Comparison of ENCODE assay signal across 12 mouse cellular contexts in the genomic region with DNA sequence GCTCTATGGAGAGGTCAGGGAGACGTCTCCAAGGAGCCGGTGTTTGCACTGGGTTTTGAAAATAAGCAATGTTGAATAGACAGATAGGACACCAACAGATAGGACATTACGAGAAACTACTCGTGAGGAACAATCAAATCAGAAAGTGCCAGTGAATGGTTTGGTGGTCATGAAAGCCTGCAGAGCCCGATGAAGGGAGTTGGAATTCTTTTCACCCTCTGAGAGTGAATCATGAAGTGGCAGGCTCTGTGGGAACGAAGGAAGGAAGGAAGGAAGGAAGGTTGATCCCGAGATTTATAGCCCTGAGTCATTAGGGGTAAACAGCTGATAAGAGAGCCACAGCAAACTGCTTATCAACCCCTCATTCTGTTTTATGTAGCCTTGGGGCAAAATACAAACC. TPM values are rescaled to one million over a fixed set of nuclear protein-coding genes. Genes with fewer than 3 reads are reported as not detected.
DNase-seq lines count a peak whose midpoint lies in the region; ATAC-seq lines count a peak whose summit lies in the region.
"Had no signal": no experiment of that assay in that cellular context is flagged by ENCODE, and none has a peak within 500 bp of the region (broad histone marks: within the 10 kb centered on the region; RNA-seq: fewer than 3 reads in every experiment).

No protein-coding gene starts in this region.

- H3K36me3 ChIP-seq in heart, embryonic 11.5 days (ENCODE audit: control insufficient read depth, insufficient read depth, low read length) = 0 out of 2 replicates have a peak, but pooled peaks cover 2% of the 10 kb centered on the region
- no peaks in the 10 kb centered on the region for H3K36me3 ChIP-seq in intestine, embryonic 14.5 days (ENCODE audit: control insufficient read depth, insufficient read depth, low read length)
- 0 out of 2 replicates have a peak, but pooled peaks cover 3% of the 10 kb centered on the region for H3K36me3 ChIP-seq in limb, embryonic 10.5 days
- H3K36me3 ChIP-seq: liver, embryonic 15.5 days had no signal

- no peak for ATAC-seq in heart, embryonic 11.5 days (replicated peaks; ENCODE audit: insufficient number of reproducible peaks, low FRiP score, low TSS enrichment)
- ATAC-seq in intestine, embryonic 14.5 days (replicated peaks; ENCODE audit: low FRiP score, low TSS enrichment, low read depth) = 0 out of 2 replicates have a peak, but pooled peaks have one; percentile 13

- 4% methylated on average over 7 of the region's 7 CpGs for WGBS in heart, embryonic 11.5 days (ENCODE audit: insufficient replicate concordance)
- WGBS in intestine, embryonic 14.5 days = 16% methylated on average over 7 of the region's 7 CpGs
- WGBS in limb, embryonic 10.5 days = 9% methylated on average over 7 of the region's 7 CpGs

- no peak for DNase-seq in heart, postnatal 14 days
- peak; percentile 20 for DNase-seq in lung, postnatal 36 days
- no peak for DNase-seq in lung, postnatal 25 days (ENCODE audit: low spot score)
- DNase-seq in intestine, embryonic 14.5 days (ENCODE audit: low spot score) = no peak
- DNase-seq in yolk sac, embryonic 10.5 days (ENCODE audit: low spot score) = peak; percentile 52
- no peak for DNase-seq in limb, embryonic 10.5 days (ENCODE audit: low spot score)
- DNase-seq in ovary, postnatal 36 days (ENCODE audit: low spot score) = no peak
- DNase-seq: gastrocnemius, postnatal 36 days; kidney, adult 8-10 months had no signal

- peak overlapping the region; percentile 88 for H3K27ac ChIP-seq in heart, embryonic 11.5 days (ENCODE audit: low read depth, low read length)
- peak overlapping the region; percentile 75 for H3K27ac ChIP-seq in intestine, embryonic 14.5 days (ENCODE audit: low read depth)
- H3K27ac ChIP-seq in limb, embryonic 10.5 days = no peak overlapping the region
- H3K27ac ChIP-seq: forebrain, embryonic 10.5 days; liver, embryonic 15.5 days had no signal

- peak overlapping the region; percentile 1; the same call in 1 of the 2 replicates for H3K9ac ChIP-seq in heart, embryonic 11.5 days (ENCODE audit: low read depth, low read length)
- H3K9ac ChIP-seq in intestine, embryonic 14.5 days (ENCODE audit: low read length) = no peak overlapping the region
- H3K9ac ChIP-seq: liver, embryonic 15.5 days had no signal

- peaks cover 45% of the 10 kb centered on the region for H3K4me1 ChIP-seq in heart, embryonic 11.5 days (ENCODE audit: control insufficient read depth, insufficient read depth, low read length)
- peaks cover 13% of the 10 kb centered on the region for H3K4me1 ChIP-seq in intestine, embryonic 14.5 days (replicated peaks; ENCODE audit: control insufficient read depth, insufficient read depth, low read length)
- H3K4me1 ChIP-seq in limb, embryonic 10.5 days = peaks cover 33% of the 10 kb centered on the region
- H3K4me1 ChIP-seq: liver, embryonic 15.5 days had no signal

- intact Hi-C loops in heart, postnatal 14 days (cut with DNase I) = no loop called here

- H3K4me2 ChIP-seq in heart, embryonic 11.5 days = peak overlapping the region; percentile 48
- peak overlapping the region; percentile 36; the same call in 1 of the 2 replicates for H3K4me2 ChIP-seq in intestine, embryonic 14.5 days (ENCODE audit: low read length)
- H3K4me2 ChIP-seq: liver, embryonic 15.5 days had no signal

- 0 out of 2 replicates have a peak overlapping the region, but pooled peaks have one; percentile 9 for H3K4me3 ChIP-seq in heart, embryonic 11.5 days (ENCODE audit: low read depth, low read length)
- H3K4me3 ChIP-seq in intestine, embryonic 14.5 days (ENCODE audit: low read depth, low read length) = no peak overlapping the region
- no peak overlapping the region for H3K4me3 ChIP-seq in limb, embryonic 10.5 days
- H3K4me3 ChIP-seq: forebrain, embryonic 10.5 days; liver, embryonic 15.5 days had no signal

- no peaks in the 10 kb centered on the region for H3K9me3 ChIP-seq in heart, embryonic 11.5 days (replicated peaks; ENCODE audit: control insufficient read depth, low read length)
- H3K9me3 ChIP-seq in intestine, embryonic 14.5 days (ENCODE audit: control insufficient read depth, low read length) = no peaks in the 10 kb centered on the region
- H3K9me3 ChIP-seq in limb, embryonic 10.5 days (replicated peaks) = no peaks in the 10 kb centered on the region
- H3K9me3 ChIP-seq: forebrain, embryonic 10.5 days; liver, embryonic 15.5 days had no signal

- H3K27me3 ChIP-seq in heart, embryonic 11.5 days (ENCODE audit: control insufficient read depth, insufficient read depth, low read length) = no peaks in the 10 kb centered on the region
- no peaks in the 10 kb centered on the region for H3K27me3 ChIP-seq in intestine, embryonic 14.5 days (replicated peaks; ENCODE audit: control insufficient read depth, insufficient read depth, low read length)
- H3K27me3 ChIP-seq in limb, embryonic 10.5 days (ENCODE audit: low read depth, poor library complexity, severe bottlenecking) = no peaks in the 10 kb centered on the region

RNA-seq across cellular contexts. Expression of gene Camk2d, which starts 15.5 kb away (rescaled TPM):
- polyA plus RNA-seq in heart, embryonic 11.5 days (2014; fragmentation: Nextera tagmentation; extraction: Ambion mirVana) = 106 and 114 TPM in 2 replicates
- total RNA-seq in heart, postnatal 14 days (2021) = 100 to 1,000 TPM; 140 to 160 TPM
- 45.8 and 47.0 TPM in 2 replicates for polyA plus RNA-seq in intestine, embryonic 14.5 days (2014; fragmentation: Nextera tagmentation; extraction: Ambion mirVana)
- 13.4 and 13.5 TPM in 2 replicates for polyA plus RNA-seq in limb, embryonic 10.5 days (2016; fragmentation: Nextera tagmentation; extraction: Ambion mirVana)

Comparison
In these comparisons a context has a peak if more than half of its experiments do, and no peak if none do; other contexts are left out.
1. DNase-seq: peak in lung, postnatal 36 days (single experiment) and yolk sac, embryonic 10.5 days (single experiment); none in heart, postnatal 14 days (0 of 2), lung, postnatal 25 days (single experiment), intestine, embryonic 14.5 days (single experiment), limb, embryonic 10.5 days (single experiment) and ovary, postnatal 36 days (single experiment).